Mouse (Mus musculus): ENCODE data around the gene Slc12a3.

DNA sequence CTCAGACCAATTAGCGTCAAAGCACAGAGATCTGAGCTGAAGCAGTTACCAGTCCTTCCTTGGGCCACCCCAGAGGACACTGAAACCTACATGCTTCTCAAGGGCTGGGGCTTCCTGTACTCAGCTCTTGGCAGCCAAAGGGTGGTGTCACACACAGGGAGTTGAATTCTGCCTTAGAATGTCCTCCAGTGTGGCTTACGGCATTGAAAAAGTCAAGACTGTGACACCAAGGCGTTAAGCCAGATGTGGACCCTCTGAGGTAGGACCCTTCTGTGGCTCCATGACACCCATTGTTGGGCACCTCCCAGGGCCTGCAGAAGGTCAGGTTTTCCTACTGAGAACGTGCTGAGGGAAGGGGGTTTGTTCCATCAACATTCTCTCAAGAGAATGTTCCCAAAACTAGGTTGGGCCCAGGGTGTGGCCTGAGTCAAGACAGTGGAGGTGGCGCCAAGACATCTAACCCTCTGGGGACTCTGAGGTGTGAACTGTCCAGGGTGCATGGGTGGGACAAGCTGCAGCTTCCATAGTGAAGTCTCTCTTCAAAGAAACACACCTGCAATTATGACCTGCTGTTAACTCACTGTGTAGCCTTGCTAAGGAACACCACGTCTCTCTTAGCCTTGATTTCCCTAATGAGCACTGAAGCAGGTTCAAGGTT lies 32.9 kb downstream of the Slc12a3 start:
- no peak for TF ChIP-seq CTCF (conservative IDR thresholded peaks at IDR 0.05; ENCODE audit: insufficient read depth, insufficient read length, low read depth, low read length)
- TF ChIP-seq POLR2A (IDR thresholded peaks at IDR 0.05; ENCODE audit: low read depth, low read length): no peak

Measured in kidney, adult 2 months (tissue).